Mouse (Mus musculus): Measurements from ENCODE around the gene Zscan10.

The Zscan10 gene

GRCm38 (mm10) chr17:23600641-23601622, at the start of gene Zscan10:
TSS of gene Zscan10 (plus strand) at chr17:23600856.
- DNase-seq: no peak

DNA sequence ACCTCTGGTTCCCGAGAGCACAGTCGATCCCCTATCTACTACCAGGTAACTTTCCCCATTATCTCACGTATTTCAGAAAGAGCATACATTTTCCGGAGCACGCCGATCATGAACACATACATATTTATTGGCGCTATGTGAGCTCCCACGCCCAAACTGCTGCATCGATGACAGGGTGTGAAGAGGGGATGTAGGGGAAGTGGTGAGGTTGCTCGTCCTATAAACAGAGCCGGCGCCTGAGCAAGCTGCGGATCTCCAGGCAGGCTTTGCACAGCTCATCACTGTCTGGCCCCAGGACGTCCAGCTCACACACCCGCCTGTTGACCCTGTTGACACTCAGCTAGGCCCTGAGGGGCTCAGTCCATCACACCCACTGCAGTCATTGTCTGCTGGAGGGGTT, 49.8 kb upstream of the Zscan10 start:
- DNase-seq: no peak

DNA sequence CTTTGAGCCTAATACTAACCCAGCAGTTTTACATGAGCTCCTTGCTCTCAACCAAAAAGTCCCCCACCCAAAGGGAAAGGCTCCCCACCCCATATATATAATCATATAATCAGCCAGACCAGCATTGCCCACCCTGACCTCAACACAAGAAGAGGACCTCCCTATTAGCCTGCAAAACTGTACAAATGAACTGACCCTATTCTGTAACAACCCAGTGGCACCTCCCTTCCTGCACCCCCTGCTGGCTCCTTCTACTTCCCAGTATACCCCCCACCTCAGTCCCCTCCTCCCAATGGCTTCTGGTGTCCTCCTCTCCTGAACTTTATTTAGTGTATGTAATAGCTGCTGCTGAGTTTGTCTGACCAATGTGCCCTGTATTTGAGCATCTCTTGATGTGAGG, 49.2 kb upstream of the Zscan10 start:
- no peak for DNase-seq

DNA sequence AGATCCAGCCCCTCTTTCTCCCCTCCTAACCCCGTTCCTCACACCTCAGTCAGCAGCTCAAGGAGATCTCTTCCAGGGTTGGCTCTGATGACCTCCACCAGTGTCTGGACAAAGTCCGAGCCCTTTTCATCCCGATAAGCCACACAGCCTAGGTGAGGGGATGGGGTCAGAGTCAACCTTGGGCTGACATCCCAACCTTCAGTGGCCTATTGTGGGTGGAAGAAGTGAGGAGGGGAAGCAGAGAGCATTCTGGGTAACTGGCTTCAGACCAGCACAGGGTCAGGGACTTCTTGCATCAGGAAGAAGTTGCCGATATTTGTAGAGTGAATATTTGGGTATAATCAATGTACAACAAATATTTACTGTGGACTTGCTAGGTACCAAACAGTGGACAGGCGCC, 48.7 kb upstream of the Zscan10 start:
- DNase-seq: no peak

DNA sequence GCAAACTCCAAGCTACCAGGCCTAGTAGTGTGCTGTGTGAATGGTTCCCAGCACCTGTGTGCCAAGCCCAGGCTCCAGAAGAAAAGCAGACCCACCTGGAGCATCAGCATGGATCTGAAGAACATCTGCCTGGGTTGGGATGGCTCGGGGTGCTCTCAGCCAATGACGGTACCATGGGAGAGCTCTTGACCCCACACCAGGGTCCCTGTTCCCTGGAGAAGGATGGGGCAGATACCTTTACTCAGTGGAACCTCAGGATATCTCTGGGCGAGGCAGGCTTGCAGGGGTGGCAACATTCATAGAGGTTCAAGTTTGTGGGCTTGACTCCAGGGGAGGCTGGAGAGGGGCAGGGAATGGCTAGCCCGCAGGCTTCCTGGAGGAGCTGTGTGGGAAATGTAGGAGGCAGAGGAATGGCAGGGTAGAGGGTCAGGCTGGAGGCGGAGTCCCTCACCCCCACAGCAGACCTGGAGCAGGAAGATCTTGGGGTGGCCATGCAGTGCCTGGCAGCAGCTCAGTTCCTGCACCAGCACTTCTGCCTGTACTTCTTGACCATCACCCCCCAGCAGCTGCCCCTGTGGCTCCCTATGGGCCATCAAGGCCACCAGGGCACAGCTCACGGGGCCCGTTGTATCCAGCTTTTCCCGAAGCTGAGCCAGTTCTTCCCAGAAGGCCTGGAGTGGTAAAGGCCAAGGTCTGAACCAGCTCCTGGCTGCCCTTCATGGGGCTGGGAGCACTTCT, 47.6 kb upstream of the Zscan10 start:
- no peak for DNase-seq

GRCm38 (mm10) chr17:23553634-23554120, 47.0 kb upstream of the Zscan10 start:
- no peak for DNase-seq

- no peak for DNase-seq
Measured at GRCm38 (mm10) chr17:23554321-23554720, 46.3 kb upstream of the Zscan10 start.

DNA sequence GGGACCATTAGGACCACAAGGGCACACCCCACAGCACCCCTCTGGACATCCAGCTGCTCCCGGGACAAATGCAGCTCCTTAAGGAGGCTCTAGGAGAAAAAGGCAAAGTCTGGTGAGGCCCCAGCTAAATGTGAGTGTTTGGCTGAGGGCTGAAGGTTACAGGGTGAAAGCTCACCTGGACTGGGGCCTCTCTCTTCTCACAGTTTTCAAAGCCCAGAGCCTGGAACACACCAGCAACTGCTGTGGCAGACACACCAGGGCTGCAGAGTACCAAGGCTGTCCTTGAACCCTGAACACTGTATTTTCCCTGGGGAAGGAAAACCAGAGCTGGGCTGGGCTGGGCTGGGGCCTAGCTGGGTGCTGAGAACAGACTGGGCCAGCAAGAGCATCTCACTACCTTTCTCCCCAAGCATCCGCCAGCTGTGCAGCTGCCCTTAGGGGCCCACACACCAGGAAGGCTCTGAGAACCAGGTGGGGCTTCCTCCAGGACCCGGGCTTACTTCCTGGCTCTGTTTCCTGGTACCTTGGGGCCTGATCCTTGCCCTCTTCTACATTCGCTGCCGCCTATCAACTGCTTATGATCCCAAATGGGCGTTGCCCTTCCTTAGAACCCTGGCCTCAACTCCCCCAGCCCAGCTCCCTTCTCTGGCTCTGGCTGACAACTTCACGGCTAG, 45.3 kb upstream of the Zscan10 start:
- DNase-seq: no peak

DNA sequence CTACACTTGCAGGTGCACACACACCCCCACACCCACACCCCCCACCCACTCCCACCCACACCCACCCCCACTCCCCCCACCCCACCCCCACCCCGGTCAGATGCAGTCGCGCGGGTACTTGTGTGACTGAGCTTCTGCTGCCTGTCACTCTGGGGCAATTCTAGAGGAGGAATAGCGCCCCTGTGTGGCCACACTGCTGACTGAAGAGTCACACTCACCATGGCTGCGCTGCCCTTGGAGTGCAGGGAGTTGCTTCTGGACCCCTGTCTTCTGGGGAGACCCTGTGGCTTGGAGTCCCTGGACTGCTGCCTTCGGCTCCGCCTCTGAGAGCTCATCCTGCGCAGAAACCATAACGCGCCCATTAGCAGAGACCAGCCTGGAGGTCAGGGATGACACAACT, 40.9 kb upstream of the Zscan10 start:
- DNase-seq: peak; percentile 60

DNA sequence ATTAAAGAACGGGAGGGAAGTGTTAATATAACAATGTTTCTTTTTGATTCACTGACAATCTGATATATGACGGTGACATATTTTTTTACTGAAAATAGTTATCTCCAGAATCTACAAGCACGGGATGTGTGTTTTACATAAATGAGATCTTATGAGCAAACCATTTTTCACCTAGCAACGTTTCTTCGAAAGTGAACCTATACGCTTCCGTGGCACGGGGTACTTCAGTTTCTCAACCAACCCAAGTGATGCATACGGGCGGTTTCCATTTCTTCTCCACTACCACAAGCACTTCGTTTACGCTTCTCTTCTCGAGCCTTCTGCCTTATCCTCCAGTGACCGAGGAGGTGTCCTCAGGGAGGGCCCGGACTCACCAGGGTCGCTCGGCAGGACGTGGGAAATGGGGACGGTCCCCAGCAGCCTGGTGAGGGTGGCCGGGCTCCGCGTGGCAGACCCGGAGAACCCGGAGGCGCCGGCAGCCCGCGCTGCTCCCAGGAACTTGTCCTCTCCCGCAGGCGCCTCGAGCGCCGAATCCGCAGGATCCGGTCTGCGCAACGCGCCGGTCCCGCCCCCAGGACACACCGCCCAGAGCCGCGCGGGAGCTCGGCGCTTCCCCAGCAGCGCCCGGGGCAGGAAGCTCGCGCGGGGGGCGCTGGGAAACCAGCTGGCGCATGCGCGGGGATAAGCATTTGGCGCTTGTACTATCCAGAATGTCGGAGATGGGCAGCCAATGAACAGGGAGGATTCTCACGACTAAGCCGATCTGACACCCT, 36.9 kb upstream of the Zscan10 start, which contains the start of gene Zfp213:
Gene Zfp213 (minus strand): TSS at position 644 of the 773 bp plus-strand sequence.
- DNase-seq: peak; percentile 95

DNA sequence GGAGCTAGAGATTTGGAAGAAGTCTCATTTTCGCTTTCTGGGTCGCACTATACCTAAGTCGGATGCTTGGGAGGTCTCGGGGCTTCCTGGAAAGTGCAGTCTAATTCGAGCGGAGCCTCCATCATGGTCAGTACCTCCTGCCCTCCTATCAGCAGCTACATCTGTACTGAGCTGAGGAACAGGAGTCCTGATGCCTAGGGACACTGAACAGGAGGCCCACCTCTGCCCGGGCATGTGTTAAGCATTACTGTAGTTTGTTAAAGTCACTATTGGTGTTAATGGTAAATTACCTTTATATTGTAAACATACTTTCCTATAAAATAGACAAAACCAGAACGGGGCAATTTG, 36.3 kb upstream of the Zscan10 start:
- DNase-seq: no peak

- DNase-seq: no peak
Measured at GRCm38 (mm10) chr17:23566787-23567186, 33.9 kb upstream of the Zscan10 start.

DNA sequence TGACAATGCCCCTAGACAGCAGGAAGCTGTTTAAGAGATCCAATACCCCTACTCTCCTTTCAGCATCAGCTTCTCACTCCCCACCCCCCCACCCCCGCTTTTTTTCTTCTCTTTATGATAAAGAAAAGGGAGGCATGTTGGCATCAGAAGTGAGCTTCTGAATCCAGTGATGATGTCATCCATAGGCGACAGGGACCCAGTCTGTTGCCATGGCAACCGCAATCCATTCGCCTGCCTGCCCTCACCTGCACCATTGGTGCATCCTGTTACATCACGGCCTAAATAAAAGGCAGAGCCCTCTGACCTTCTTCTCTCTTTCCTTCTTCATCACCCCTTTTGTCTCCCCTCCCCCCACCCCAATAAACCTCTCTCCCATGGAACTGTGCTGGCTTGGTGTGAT, 32.3 kb upstream of the Zscan10 start:
- peak; percentile 35 for DNase-seq

GRCm38 (mm10) chr17:23570017-23570416, 30.6 kb upstream of the Zscan10 start:
- no peak for DNase-seq

DNA sequence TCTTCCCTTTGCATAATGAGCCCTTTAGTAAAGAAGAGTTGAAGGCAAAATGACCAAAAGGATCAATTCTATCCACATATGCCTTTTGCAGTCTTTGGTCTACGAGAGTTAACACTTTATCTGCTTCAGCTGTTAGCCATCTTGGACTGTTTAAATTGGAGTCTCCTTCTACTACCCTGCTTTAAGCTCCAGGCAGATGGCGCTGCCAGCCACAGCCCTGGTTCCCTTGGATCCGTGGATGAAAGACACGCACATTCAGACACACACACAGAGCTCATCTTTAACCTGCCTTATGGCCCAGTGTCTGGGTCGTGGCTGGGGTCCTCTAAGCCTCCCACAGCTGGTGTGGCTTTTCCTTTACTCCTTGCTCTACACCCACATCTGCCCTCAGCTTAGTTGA, 29.6 kb upstream of the Zscan10 start:
- no peak for DNase-seq

DNA sequence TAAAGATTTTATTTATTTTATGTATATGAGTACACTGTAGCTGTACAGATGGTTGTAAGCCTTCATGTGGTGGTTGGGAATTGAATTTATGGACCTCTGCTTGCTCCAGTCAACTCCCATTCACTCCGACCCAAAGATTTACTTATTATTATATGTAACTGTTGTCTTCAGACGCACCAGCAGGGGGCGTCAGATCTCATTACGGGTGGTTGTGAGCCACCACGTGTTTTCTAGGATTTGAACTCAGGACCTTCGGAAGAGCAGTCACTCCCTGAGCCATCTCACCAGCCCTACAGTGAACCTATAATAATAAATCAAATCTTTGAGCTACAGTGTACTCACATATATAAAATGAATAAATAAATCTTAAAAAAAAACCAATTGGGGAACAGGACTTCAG, 28.6 kb upstream of the Zscan10 start:
- DNase-seq: peak; percentile 35

DNA sequence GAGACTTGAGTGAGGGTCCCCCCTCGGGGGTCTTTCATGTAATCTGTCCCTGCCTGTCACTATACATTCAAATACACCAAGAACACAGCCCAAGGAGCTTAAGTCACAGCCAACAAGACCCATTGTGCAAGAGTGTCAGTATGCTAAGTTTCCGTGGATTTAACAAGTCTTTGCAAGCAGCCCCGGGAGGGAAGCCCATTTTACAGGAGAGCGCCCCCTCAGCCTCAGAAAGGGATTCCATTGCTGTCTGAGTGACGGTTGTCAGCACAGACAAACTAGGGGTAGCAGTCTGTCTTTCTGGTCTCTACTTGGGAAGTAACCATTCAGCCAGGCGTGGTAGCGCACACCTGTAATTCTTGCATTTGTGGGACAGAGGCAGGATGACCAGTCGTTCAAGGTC, 26.5 kb upstream of the Zscan10 start:
- no peak for DNase-seq

DNA sequence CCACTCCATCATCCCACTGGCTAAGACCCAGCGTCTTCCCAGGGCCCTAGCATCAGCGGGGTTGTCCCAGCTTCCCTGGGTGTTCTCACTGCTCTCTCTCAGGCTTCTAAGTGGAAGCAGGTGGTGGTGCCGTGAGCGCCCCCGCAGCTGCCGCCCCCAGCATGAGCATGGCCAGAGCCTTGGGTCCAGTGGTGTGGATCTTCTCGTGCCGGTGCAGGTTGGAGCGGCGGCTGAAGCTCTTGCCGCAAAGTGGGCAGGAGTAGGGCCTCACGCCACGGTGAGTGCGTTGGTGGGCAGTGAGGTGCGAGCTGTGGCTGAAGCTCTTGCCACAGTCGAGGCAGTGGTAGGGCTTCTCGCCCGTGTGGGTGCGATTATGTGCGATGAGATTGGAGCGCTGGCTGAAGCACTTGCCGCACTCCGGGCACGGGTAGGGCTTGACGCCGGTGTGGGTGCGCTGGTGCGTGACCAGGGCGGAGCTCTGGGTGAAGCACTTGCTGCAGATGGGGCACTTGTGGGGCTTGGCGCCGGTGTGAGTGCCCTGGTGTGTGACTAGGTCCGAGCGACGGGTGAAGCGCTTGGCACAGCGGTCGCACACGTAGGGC, 24.6 kb upstream of the Zscan10 start:
- no peak for DNase-seq

DNA sequence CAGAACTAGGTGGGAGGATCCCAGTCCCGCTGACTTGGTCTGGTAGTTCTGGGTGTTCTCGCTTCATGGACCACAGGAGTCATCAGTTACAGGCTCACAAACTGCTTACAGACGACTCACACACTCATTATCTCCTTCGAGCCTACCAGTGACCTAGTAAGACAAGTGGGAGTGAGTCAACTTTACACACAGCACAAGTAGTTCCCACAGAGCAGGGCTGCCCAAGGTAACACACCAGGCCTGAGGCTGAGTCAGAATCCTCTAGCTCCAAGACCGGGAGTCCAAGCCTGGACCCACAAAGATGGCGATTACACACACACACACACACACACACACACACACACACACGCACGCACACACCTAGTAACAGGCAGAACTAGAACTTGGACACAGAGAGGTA, 15.9 kb upstream of the Zscan10 start:
- DNase-seq: no peak

GRCm38 (mm10) chr17:23585721-23586491, 14.8 kb upstream of the Zscan10 start:
- DNase-seq: peak; percentile 70

DNA sequence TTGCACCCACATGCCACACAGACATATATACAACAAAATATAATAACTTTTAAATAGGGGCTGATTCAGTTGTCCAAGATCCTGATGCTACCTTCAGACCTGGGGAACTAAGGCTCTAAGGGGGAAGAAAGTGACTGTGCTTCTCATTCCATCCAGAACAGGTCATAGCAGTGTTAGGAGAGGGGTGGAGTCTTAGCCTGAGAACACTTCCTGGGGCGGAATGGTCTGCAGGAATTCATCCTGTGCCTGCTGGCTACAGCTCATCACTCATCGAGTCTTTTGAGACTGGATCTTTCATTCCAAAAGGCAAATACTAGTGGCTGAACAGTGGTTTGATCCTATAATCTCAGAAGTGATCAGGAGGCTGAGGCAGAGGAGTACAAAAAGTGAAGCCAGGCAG, 13.4 kb upstream of the Zscan10 start:
- DNase-seq: no peak
